Mouse (Mus musculus) cortical plate, adult 2 months (tissue): ENCODE results near the gene Rab25.

Source experiments
- CTCF ChIP-seq: fragments of 200-500 bp; IDR thresholded peaks from 2 replicates; pipeline ENCODE4 v1.5.1; 2011; ENCODE audit warnings: mild to moderate bottlenecking, control low read depth, low read length; ENCODE audit not compliant: insufficient read depth; ENCODE audit errors: extremely low read depth
- POLR2A ChIP-seq: fragments of 200-500 bp; IDR thresholded peaks from 2 replicates; pipeline ENCODE4 v1.6.1; 2011; ENCODE audit warnings: mild to moderate bottlenecking, low read length, control low read depth; ENCODE audit not compliant: insufficient read depth; ENCODE audit errors: extremely low read depth

DNA sequence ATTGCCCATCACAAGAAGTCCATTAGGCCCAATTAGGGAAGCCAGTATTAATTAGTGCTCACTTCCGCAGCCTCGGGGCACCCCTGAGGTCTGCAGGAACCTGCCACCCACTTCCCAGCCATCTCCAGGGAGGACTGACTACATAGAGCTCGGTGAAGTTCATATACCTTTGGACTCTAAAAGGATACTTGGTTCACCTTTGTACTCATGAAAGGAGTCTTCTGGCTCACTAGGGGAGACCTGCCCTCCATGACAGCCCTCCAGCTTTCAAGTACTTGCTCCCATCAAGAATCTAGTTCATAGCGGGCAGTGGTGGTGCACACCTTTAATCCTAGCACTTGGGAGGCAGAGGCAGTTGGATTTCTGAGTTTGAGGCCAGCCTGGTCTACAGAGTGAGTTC lies 29.7 kb downstream of the Rab25 start:
- TF ChIP-seq CTCF (no peak), POLR2A (no peak)
